Mouse (Mus musculus): ENCODE measurements around the gene Eid3.

Eid3 gene

DNA sequence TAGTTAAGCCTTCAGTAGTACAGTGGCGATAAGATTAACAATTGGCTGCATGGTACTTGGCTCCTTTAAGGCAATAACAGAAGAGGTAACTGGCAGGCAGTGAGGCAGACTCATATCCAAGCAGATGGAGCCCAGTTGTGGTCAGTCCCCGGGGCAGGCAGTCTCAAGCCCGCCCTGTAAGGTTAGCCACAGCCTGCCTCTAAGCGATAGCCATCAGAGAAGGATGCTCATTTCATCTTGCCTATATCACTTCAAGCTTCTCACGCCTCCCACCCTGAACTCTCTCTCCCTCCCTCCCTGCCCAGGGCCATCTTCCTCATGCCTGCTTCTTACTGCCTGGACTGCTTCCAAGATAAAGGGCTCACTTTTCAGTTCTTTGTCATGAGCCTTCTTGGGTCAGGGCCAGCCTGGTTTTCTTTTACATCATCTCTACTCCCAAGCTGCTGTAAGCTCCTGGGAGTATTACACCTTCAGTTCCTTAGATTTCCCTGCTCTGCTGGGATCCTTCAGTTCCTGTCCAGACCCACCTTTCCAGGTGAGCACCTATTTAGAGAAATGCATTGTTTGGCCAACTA, 3.2 kb upstream of the Eid3 start:
- peak in 1 of 2 experiments; percentile 31 for DNase-seq

DNA sequence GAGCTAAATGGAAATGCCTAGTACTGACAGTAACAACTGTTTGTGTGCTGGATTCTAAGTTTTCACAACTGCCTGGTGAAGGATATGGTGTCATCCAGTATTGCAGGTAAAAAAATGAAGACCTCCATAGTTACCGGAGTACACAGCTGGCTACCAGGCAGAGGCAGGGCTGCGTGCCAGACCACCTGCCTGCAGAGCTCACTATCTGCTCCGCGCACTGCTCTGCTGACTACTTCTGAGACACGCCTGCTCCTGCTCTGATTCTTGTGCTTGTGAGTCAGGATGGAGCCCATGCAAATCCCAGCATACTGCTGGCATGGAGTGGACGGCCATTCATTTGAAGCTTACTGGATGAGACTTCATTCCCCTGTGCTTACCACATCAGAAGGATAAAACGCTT, 2.6 kb upstream of the Eid3 start:
- DNase-seq = no peak

DNA sequence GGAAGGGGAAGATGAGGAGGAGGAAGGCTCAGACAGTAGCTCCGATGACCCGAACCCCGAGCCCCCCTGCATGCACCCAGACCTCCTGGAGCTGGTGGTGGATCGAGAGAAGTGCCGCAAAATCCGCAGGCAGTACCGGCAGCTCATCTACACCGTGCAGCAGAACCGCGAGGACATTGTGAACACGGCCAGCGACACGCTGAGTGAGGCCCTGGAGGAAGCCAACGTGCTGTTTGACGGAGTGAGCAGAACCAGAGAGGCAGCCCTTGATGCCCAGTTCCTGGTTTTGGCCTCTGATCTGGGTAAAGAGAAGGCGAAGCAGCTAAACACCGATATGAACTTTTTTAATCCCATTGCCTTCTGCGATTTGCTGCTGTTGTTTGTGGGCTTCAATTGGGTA, 406 bp downstream of the Eid3 start:
- DNase-seq = no peak

DNA sequence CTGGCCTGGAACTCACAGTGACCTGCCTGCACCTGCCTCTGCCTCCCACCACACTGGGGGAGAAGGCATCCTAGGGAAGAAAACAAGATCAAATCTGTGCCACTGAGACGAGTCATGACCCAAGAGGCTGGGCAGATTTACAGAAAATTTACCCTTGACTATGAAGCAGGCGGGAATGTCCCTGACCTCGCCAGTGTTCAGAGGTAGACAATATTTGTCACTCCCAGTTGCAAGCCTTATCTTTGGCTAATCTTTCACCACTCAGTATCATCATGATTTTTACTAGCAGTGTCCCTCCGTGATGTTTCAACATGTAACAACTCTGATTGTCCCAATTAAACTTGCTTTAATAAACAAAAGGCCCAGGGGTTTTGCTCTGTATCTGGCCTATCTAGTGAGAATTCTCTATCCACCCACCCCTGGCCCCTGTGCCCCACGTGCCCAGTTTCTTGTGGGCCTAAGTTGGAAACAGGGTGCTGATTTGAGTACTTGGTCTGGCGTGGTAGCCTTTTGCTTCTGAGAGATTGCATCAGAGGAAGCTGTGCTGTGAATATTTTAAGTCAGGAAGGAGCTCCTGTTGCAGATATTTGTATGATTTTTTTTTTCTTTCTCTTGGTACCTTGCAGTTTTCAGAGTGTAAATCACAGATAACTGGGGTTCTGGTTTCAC, 2.1 kb downstream of the Eid3 start:
- no peak for DNase-seq

DNA sequence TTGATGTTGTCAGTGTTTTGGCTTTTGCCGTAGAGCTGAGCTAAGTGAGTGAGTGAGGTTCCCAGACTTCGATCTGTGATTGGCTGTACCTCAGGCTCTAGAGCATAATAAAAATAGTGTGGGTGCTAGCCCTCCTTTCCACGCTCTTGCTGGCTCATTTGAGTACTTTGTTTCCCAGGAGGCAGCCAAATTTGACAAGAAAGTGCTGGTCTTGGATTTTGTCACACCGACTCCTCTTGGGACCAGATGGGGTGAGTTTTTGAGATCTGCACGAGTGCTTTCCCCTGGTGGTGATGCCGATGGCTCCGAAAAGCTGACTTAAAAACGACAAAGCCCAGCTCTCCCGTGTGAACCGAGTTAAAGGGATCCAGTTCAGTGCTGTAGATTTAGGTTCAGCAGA, 9.0 kb downstream of the Eid3 start:
- no peak for DNase-seq

DNA sequence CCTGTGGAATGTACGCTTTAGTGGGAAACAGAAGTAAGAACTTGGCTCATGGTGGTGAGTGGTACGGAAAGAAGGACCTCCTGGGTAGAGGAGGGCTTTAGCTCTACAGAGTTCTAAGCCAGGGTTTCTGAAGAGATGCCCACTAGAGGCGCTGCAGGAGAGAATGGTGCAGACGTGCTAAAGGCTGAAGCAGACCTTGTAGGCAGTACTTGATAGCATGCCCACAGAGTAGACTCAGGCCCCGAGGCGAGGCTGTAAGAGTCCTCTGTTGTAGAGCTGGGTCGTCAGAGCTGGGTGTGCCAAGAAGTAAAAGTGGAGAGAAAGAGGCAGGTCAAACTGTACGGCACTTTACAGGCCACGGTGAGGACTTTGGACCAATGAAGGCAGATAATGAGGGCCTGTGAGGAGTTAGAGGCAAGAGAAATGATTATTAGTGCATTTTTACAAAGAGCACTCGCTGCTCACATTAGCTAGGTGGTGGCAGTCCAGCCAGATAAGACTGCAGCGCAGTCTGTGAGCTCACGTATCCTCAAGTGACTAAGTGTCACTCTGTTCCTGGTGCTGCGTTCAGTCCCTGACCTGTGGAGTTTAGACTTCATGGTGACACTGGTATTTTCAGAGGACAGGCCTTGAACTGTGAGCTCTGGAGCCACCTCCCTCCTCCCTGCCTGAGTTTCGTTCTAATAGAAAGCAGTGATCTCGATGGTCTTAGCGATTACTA, 9.8 kb downstream of the Eid3 start:
- DNase-seq = no peak

DNA sequence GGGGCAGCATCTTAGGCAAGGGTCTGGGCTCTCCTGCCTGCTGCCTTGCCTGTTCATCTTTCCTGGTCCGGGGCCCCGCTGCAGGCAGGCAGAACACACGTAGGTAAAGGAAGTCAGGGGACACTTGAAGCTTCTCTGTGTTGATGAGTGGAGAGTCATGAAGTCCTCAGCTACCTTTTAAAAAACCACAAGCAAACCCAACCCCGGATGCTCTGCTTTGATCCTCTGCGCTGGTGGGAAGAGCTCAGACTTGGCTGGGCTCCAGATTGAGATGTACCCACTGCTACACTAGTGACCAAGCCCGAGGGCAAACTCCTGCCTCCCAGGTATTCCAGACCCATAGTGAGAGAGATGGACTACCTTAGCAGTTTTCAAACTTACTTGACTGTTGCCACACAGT, 20.9 kb downstream of the Eid3 start:
- DNase-seq = no peak

DNA sequence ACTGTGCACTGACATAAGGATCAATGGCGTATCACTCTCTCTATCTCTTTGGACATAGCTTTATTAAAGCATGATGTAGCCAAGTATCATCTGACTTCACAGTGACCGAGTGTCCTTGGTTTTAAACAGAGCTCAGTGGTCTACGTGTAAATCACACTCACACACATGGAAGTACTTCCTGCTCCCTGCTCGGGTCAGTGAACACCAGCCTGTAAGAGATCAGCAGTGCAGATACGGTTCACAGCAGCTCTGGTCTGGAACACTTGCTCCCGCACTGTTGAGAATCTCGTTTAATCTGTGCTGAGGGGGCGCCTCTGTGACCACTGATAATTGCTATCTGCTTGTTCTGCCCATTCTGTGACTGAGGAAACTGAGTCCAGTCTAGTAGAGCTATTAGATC, 22.1 kb downstream of the Eid3 start:
- DNase-seq = no peak

DNA sequence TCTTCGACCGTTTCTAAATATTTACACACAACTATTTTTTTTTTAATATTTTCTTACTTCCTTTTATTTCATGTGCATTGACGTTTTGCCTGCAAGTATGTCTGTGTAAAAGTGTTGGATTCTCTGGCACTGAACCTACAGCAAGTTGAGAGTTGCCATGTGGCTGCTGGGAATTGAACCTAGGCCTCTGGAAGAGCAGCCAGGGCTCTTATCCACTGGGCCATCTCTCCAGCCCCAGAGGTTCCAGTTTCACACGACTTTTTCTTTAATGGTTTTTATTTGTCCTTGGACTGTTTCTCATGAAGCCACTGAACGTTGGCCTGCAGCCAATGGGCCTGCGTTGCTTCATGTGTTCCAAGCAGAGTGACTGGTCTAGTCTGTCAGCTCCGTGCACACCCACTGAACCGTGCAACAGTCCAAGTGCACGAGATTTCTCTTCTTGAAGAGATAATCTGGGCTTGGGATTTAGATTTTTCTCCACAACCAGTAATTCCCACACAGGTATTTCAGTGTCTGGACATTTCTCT, 23.1 kb downstream of the Eid3 start:
- DNase-seq = peak; percentile 65 to 82

DNA sequence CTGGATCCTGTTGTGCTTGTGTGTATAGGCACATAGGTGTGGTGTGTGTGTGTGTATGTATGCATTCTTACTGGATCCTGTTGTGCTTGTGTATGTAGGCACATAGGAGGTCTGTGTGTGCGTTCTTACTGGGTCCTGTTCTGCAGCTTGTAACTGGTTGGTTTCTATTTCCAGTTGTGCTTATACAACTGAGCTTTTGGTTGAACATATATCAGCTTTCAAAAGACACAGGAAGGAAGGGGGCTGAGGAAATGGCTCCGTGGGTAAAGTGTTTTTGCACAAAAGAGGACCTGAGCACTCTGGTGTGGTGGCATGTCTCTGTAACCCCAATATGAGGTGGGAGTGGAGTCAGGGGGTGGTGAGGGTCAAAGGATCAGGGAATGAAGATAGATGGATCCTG, 24.5 kb downstream of the Eid3 start:
- DNase-seq = no peak

DNA sequence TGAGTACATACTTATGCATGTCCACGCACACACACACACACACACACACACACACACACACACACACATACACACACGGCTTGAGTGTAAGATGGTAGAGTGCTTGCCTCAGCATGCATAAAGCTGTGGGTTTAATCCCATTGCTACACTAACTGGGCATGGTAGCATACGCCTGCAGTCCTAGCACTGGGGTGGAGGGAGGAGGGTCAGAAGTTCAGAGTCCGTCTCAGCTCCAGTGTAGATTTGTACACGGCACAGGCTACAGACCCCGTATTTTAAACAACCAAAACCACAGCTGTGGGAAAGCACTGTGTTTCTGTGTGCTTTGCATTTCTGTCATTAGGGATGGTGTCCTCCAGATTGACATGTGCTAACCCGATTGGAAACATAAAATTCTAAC, 25.0 kb downstream of the Eid3 start:
- DNase-seq = no peak

DNA sequence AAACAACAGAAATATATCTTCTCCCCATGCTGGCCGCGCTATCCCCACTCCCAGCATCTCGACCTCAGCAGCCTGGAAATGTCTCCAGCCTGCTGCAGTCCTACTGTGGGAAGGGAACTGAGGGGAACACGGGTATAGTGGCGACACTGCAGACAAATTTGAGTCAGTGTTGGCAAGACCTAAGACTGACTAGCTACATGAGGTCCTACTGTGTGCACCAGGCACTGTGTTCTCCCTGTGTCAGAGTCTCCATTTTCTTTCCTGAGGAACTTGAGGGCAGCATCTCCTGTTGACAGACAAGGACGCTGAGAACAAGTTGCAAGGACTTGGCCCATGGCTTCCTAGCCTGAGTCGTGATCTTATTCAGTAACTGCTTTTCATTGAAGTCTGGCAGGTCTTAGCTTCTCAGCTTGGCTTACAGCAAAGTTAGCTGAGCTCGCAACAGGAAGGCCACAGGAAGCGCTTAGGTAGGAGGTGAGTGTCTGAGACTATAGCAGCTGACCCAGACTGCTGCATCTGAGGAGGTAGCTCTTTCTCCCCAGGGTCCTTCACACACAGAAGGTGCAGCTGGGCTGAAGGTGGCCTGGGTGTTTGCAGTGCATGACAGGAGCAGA, 26.1 kb downstream of the Eid3 start:
- DNase-seq = no peak

DNA sequence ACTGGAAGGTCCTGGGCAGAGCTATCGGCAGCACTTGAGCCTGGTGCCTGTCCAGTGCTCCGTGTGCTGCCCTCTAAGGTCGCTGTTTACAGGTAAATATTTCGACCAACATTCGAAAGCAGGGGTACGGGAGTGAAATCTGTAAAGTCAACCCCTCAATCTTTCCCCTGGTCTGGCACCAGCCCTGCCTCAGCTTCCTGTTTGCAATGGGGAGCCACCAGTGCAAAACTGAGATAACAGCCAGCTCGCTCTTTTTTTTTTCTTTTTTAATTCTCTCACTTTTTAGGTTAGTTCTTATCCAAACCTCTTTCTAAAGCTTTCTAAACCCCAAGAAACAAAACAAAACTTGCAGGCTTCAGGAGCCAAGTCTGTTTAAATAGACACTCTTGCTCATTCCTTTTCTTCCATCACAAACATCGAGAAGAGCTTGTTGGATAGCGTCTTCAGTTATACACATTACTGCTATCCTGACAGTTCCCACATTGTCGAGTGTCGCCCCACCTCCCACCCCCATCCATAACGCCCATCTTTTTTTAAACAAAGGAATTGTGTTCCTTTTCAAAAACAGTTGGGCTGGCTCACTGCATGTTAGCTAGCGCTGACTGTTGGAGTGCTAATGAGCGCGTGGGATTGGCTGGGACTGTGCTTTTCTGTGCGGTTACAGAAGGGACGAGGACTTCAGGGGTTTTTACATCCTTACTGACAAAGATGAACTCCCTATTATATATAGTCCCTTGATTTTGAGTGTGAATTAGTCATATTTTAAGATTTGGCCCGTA, 27.6 kb downstream of the Eid3 start:
- DNase-seq = no peak

DNA sequence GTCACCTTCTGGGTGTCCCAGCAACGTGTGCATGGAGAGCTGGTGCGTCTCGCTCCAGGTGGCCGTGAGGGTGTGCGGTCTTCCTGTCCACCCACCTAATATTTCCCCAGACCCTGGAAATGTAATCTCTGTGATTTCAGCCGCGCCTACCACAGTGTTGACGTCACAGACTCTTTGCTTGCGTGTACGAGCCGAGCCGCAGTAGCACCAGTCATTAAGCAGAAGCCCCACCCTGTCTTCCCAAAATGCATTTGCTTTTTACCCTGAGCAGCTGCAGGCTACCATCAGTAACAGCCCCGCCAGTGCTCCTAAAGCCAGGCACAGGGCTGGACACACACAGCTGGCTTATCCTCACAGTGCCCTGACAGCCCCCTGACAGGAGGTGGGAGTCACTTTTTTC, 31.5 kb downstream of the Eid3 start:
- DNase-seq = no peak

DNA sequence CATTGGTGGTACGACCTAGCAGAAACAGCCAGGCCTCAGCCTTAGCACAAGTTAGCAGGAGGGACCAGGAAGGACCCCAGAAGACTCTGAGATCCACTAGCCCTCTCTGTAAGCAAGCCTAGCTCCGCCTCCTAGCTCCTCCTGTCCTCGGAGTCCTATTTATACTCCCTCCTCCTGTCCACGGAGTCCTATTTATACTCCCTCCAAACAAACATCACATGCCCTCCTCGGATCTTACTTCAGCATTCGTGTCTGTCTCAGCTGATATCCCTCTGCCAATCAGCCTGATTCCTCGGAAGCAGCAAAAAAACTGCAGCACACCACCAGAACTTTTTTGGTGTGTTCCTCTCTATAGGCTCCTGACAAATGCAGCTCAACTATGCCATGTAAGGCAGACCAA, 32.5 kb downstream of the Eid3 start:
- DNase-seq = no peak

DNA sequence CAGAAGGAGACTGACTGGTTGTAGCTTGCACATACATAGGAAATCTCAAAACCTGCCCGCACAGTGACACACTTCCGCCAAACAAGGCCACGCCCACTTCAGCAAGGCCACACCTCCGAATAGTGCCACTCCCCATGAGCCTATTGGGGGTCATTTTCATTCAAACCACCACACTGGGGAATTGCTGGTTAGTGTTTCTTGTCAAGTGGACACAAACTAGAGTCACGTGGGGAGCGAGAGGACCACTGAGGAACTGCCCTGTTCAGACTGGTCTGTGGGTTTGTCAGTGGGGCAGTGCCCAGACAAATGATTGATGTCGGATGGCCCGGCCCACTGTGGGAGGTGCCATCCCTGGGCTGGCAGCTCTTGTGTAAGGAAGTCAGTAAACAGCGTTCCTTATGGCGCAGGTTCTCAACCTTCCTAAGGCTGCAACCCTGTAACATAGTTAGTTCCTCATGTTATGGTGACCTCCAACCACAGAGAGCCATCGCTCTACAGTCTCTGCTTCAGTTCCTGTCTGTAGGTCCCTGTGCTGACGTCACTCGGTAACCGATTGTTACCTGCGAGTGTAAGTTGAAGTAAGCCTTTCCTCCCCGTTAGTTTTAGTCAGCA, 33.5 kb downstream of the Eid3 start:
- DNase-seq = peak; percentile 57 to 60

DNA sequence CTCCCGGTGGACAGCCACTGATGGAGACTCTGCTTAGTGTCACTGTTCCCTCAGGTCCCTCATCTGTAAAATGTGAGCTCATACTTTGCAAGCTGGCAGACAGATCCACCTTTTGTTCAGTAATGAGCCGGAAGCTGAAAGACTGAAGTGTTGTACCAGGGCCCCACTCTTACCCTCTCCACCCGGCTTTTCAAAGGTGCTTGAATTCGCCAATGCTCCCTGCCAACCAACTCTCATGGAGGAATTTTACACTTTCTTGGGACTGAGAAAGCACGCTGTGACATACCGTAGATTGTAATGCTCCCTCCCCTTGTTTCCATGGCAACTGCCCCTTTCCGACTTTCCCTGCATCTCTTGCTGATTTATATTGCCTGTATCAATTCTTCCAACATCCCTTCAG, 34.1 kb downstream of the Eid3 start:
- peak; percentile 74 to 77 for DNase-seq

DNA sequence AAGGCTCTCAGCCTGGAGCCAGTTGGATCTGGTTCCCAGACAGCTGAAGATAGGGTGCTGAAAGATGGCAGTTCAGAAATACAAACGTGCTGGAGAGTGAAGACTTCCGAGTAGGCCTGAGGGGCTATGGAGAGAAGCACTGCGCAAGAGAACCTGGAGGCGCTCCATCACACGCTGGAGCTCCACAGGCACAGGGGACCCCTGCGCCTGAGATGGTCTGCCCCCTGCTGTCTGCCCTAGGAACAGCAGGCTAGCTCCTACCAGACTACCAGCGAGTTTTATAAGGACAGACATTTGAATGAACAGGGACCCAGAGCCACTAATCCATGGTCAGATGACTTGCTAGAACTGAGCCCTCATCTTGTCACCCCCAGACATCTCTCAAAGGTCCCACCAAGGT, 35.0 kb downstream of the Eid3 start:
- DNase-seq = peak; percentile 81 to 85

DNA sequence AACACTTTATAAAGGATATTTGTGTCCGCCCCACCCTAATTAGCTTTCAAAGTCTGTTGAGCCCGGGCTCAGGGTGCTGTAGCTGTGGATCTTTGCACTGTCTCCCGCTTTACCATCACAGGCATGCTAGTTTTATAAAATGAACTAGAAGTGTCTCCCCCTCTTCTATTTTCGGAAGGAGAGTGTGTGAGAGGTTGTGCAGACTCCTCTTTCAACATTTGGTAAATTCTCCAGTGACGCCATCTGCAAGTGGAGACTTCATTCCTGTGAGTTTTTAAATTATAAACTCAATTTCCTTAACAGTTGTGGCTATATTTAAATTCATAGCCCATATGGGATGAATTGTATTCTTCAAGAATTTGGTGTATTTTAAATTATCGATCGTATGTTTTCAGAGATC, 42.1 kb downstream of the Eid3 start:
- DNase-seq = no peak

DNA sequence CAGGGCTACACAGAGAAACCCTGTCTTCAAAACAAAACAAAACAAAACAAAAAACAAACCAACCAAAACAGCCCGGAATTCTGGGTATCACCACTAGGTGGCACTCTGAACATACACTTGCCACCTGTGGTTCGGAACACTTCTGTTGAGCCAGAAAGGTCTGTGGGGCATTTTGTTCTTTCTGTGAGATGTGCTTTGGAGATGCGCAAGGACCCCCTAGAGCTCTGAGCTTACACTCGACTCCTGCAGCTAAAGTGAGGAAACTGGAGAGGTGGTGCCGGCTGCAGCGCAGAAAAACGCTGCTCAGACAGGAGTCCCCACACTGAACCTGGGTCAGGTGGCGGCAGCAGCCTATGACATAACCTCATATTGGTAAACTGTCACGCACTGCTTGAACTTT, 43.0 kb downstream of the Eid3 start:
- peak; percentile 22 to 40 for DNase-seq

DNA sequence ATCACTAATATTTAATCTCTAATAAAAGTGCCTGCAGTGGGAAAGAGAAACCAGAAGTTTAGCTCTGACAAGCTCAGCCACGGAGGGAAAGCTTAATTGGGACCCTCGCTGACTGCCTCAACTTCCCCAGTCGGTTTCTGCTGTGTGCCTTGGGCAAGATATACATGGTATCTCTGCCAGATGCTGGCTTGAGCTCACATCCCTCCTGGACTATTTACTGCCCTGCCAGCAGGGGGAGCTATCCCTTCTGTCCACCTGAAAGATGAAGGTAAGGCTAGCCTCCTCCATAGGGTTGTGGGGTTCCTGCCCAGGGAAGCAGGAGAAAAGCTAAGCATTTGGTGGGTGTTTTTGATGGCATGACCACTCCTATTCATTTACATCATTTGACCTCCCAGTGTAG, 43.8 kb downstream of the Eid3 start:
- DNase-seq = no peak

DNA sequence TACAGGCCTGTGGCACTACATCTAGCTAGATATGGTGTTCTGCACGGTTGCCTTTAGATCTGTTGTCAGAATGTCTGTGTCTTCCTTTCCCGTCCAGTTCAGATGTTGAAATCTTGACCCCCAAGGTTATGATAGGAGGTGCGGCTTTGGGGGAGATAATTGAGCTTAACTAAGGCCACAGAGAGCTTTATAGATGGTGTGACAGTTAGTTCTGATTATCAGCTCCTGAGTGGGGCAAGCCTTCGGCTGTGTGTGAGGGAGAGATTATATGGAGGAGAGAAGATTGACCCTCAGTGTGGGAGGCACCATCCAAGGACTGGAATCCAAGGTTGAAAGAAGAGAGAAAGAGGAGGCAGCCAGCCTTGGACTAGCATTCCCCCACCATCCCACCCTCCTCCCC, 46.8 kb downstream of the Eid3 start:
- no peak for DNase-seq

DNA sequence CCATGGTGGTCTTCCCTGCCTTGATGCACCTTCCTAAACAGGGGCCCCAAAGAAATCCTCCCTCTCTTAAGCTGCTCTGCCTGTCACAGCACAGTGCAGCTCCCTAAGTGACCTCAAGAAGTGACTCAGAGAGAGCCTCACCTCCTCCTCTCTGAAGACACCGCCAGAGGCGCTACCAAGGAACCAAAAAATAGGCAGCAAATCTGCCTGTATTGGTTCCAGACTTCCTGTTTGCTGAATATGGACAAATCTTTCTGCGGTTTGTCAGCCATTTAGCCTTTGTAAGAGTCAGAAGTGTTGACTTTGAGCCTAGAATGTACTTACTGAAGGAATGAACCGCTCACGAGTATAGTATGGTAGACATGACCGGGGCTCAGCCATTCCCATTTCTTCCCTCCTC, 47.3 kb downstream of the Eid3 start:
- no peak for DNase-seq

Data from lung, adult 18-20 months (tissue).